Mouse (Mus musculus): ENCODE results near the gene Oasl1.
"Not testable (repeated sequence)": the region's sequence is repeated elsewhere in the genome, so short reads cannot be mapped to it uniquely, and the experiment has no call there.

The Oasl1 gene

DNA sequence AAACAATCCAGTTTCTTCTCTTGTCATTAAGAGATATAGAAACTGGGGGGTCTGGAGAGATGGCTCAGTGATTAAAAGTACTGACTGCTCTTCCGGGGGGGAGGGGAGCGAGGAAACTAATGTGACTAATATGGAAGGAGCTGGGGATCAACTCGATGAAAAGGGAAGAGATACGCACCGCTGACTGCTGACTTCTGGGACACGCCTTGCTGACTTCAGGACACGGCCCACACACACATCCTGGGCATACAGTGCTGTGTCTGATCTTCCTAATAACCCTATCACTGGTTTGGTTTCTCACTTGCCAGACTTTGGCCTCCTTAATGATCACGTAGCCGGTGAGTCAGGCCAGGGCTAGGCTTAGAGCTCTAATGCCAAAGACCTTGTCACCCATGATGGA is 3.7 kb downstream of the Oasl1 start:
- DNase-seq = no peak

DNA sequence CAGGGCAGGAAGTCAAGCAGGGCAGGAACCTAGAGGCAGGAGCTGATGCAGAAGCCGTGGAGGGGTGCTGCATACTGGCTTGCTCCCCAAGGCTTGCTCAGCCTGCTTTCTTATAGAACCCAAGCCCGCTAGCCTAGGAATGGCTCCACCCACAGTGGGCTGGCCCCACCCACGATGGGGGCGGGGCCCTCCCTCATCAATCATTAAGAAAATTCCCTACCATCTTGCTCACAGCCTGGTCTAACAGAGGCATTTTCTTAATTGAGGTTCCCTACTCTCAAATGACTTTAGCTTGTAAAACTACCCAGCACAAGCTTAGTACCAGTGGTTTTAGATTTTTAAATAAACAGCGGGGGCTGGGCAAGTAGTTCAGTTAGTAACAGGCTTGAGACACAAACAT is 8.6 kb downstream of the Oasl1 start:
- DNase-seq = no peak

- no peak for DNase-seq
Measured at GRCm38 (mm10) chr5:114933206-114933605, 10.2 kb downstream of the Oasl1 start.

DNA sequence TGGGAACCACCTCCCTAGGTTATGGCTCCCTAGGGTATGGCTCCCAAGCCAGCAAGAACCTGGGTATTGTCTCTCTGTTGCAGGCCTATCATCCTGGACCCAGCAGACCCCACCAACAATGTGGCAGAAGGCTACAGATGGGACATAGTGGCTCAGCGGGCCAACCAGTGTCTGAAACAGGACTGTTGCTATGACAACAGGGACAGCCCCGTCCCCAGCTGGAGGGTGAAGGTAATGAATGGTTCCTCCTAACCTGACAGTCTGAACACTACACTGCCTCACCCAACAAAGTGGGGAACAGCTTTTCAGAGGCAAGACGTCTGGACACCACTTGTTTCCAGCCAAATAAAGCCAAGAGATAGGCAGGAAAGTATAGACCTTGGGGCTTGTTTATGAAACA is 12.8 kb downstream of the Oasl1 start:
- no peak for DNase-seq

GRCm38 (mm10) chr5:114941138-114941537 is 18.1 kb downstream of the Oasl1 start:
- DNase-seq = not testable (repeated sequence)

DNA sequence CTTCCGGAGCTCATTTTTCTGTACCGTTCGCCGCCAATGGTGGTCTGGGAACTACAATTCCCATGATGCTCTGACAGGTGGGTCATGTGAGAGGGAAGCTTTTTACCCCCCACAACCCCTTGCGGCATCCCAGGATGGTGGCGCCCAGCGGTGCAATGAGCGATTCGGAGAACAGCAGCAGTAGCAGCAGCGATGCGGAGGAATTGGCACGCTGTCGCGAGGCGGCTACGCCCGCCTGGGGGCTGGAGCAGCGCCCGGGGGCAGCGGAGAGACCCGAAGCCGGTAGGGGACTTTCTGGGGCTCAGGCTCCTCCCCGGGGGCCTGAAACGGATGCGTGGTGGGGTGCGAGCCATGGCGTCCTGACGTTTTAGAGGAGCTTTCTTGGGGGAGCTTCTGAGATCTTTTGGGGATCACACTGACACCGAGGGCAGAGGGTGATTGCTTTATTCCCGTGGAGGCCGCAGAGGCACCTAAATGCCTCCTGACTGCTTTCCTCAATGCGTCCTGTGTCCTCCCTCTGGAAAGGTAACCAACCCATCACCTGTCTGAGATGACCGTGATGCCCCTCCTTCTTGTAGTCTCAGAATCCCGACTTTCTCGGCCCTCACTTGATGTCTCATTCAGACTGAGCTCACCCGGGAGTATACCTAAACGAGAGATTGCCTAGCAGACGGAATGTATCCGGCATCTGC is 19.2 kb downstream of the Oasl1 start, which contains the start of gene 2210016L21Rik:
Gene 2210016L21Rik, plus strand, starts transcription at position 85 of the 692 bp plus-strand sequence.
- DNase-seq = peak; percentile 89

DNA sequence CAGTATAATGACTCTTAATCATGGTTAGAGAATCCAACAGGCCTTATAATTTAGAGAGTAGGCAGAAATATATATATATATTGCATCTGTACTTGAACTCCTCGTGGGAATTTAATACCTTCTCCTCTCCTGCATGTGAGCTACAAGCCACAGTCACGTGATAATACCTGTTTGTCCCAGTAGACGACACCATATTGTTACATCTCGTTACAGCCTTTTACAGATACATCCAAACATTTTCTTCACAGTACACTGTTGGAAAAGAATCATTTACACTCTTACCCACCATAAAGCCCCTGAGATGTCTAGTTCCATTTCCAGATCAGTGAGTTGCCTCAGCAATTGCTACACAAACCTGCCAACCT is 19.7 kb downstream of the Oasl1 start:
- DNase-seq = no peak

DNA sequence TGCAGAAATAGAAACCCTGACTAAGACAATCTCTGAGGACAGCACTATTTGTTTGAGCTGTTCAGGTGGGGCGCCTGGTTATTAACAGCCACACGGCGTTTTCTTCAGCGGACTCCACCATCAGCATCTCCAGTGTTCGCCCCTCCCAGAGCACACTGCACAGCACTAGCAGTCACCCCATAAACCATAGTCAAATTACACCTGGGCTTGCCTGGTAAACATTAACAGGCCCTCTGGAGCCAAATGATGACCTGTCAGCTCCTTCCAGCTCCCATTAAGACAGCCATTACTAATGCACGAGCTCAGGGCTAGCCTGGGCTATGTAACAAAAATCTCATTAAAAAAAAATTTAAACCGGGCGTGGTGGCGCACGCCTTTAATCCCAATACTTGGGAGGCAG is 22.0 kb downstream of the Oasl1 start:
- no peak for DNase-seq

- peak; percentile 80 for DNase-seq
Measured at GRCm38 (mm10) chr5:114948891-114949290, 25.9 kb downstream of the Oasl1 start.

- no peak for DNase-seq
Measured at GRCm38 (mm10) chr5:114949316-114949715, 26.3 kb downstream of the Oasl1 start.

DNA sequence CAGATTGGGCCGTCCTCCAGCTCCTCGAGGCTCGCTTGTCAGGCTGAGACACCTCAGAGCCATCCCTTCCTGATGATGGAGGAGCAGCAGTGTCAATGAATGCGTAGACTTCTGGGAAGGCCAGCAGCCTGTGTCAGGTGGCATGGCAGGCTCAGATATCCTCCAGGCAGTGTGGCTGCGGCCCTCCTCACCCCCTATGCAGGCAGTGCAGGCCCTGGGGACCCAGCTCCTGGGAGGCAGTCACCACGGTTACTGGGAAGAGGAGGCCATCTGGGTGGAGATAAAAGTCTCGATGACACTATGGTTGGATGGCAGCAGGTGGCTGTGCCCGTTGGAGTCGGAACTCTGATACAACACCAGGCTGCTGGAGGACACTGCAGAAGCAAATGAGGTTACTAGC is 26.8 kb downstream of the Oasl1 start:
- no peak for DNase-seq

GRCm38 (mm10) chr5:114950669-114951068 is 27.6 kb downstream of the Oasl1 start:
- no peak for DNase-seq

DNA sequence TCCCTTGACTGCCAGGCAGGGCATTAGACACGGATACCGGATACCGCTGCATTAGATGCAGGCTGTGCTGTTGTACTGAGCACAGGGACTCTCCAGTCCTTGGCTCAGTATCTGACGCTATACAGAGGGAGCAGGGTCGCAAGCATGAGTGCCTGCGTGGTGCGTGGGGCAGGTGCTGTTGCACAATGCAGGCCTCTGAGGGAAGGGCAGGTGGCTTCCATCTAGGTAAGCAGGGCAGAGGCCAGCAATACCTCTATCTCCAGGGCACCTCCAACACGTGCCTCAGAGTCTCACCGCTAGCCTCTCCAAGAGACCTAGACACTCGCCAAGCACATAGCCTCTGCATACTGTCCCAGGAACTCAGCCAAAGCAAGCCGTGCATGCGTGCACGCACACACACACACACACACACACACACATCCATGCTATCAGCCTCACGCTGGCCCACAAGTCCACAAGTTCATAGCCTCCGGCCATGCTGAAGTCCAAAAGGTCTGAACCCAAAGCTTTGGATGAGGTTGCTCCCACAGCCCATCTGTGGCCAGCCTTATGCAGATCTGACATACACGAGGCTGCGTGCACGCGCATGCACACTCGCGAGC is 28.3 kb downstream of the Oasl1 start:
- DNase-seq = no peak

- DNase-seq = no peak
Measured at GRCm38 (mm10) chr5:114953326-114953725, 30.3 kb downstream of the Oasl1 start.

GRCm38 (mm10) chr5:114958069-114958468 is 35.0 kb downstream of the Oasl1 start:
- no peak for DNase-seq

DNA sequence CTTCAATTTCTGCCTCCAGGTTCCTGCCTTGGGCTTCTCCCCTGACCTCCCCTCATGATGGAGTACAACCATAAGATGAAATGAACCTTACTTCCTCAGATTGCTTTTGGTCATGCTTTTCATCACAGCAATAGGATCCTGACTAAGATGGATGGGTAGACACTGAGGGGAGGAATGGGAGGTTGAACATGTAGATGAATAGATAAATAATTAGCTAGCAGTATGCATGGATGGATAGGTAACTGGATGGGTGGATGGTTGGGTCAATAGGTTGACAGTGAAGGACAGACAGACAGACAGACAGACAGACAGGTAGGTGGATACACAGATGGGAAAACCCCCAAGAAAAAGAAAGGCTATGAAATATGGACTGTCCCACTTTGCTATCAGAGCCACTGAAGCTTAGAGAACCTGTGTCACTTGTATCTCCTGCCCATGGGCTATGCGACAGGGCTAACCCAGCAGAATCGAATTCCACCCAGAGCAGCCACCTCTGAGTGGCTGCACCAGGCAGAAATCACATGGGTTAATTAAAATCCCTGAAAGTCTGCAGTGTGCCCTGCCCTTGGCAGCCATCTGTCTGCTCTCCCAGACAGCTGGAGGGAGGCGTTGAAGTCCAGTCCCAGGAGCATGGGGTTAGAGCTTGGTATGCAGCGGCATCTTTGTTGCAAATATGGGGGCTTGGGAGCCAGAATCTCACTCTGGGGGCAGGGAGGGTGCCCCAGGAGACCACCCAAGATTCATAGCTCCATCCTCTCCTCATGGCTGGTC is 38.7 kb downstream of the Oasl1 start:
- peak; percentile 46 for DNase-seq

DNA sequence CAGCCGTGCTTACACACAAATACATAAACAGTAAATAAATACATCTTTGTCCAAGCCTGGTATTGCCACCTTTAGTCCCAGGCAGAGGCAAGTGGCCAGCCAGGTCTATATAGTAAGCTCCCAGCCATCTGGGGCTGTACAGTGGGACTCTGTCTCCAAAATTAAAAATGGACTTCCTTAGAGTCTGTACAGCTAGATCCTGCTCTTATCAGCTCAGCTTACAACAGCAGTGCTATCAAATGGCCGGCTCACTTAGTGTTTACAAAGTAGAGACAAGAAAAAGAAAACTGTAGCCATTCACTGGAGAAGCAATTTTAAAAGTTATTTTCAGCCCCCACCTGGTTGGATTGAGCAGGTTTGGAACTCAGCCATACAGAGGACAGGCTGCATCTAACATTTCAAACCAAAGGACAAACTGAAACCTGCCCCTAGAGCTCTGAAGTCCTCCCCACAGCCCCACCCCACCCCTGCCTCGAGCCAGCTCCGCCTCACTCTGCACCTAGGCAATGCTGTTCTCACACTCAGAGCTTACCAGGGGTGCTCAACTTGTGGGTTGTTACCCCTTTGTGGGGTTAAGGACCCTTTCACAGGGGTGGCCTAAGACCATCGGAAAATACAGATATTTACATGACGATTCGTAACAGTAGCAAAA is 41.4 kb downstream of the Oasl1 start:
- DNase-seq = peak; percentile 54

GRCm38 (mm10) chr5:114964967-114965898 is 42.2 kb downstream of the Oasl1 start:
- DNase-seq = peak; percentile 71

DNA sequence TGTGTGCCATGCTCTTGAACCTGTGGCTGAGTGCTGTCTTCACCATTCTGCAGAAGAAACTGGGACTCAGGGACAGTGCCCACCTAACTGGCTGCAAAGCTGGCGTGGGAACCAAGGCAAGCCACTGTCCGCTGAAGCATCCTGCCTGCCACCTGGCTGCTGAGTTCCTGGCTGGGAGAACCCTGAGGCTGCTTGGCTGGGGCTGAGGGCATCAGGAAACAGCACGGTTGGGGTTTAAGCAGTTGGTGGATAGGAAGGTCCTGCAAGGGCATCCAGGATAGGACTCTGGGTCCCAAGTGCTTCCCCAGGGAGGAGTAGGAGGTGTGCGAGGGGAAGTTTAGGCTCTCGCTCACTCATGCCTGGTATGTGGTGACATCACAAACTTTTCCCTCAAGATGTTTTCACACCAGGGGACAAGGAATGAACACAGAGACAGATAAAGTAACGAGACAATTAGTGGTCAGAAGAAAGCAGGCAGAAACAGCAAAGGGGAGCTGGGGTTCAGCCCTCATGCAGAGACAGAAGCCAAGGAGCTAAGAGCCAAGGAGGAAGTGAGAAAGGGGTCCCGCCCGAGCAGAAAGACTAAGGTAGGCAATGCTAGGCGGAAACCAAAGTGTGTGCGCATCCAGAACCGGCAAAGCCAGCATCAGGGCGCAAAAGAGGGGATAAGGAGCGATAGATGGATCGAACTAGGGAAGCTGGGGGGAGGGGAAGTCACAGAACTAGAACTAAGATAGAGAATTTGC is 44.7 kb downstream of the Oasl1 start:
- peak; percentile 44 for DNase-seq

GRCm38 (mm10) chr5:114968651-114969050 is 45.6 kb downstream of the Oasl1 start:
- DNase-seq = peak; percentile 57

GRCm38 (mm10) chr5:114969064-114969463 is 46.0 kb downstream of the Oasl1 start:
- peak; percentile 82 for DNase-seq
